Mouse (Mus musculus) forelimb bud, embryonic 11.5 days (tissue): ENCODE data around the gene Jmjd6.
"Not testable (repeated sequence)": the region's sequence is repeated elsewhere in the genome, so short reads cannot be mapped to it uniquely, and the experiment has no call there.

Experiments used
- DNase-seq: peaks from one replicate; pipeline ENCODE4 v3.0.0-alpha.2; 2012; ENCODE audit warnings: low read depth, low spot score

Jmjd6 gene

GRCm38 (mm10) chr11:116823885-116824284, 19.4 kb downstream of the Jmjd6 start:
- not testable (repeated sequence) for DNase-seq

- no peak for DNase-seq
These were observed 20.0 kb downstream of the Jmjd6 start for GRCm38 (mm10) chr11:116823255-116823654.

- DNase-seq, result no peak
These were observed 20.6 kb downstream of the Jmjd6 start for GRCm38 (mm10) chr11:116822626-116823025.

GRCm38 (mm10) chr11:116822215-116822614, 21.0 kb downstream of the Jmjd6 start:
- DNase-seq, result no peak

- DNase-seq, result no peak
These were observed 21.9 kb downstream of the Jmjd6 start for GRCm38 (mm10) chr11:116821057-116821940.

GRCm38 (mm10) chr11:116819932-116820593, 23.2 kb downstream of the Jmjd6 start:
- DNase-seq, result no peak

GRCm38 (mm10) chr11:116818722-116819121, 24.5 kb downstream of the Jmjd6 start:
- no peak for DNase-seq

GRCm38 (mm10) chr11:116817567-116817966, 25.7 kb downstream of the Jmjd6 start:
- no peak for DNase-seq

- no peak for DNase-seq
These were observed 26.5 kb downstream of the Jmjd6 start for GRCm38 (mm10) chr11:116816769-116817168.

GRCm38 (mm10) chr11:116814884-116815415, 28.3 kb downstream of the Jmjd6 start:
- DNase-seq, result no peak

GRCm38 (mm10) chr11:116814076-116814883, 29.0 kb downstream of the Jmjd6 start:
- DNase-seq, result peak; percentile 58

- DNase-seq, result no peak
These were observed 29.6 kb downstream of the Jmjd6 start for GRCm38 (mm10) chr11:116813610-116814009.

GRCm38 (mm10) chr11:116812793-116813529, 30.3 kb downstream of the Jmjd6 start:
- no peak for DNase-seq

- DNase-seq, result no peak
These were observed 32.0 kb downstream of the Jmjd6 start for GRCm38 (mm10) chr11:116810983-116811901.

- no peak for DNase-seq
These were observed 32.7 kb downstream of the Jmjd6 start for GRCm38 (mm10) chr11:116810528-116810927.

GRCm38 (mm10) chr11:116809520-116809919, 33.7 kb downstream of the Jmjd6 start:
- DNase-seq, result no peak

- no peak for DNase-seq
These were observed 34.3 kb downstream of the Jmjd6 start for GRCm38 (mm10) chr11:116808811-116809395.

- peak; percentile 86 for DNase-seq
These were observed 35.2 kb downstream of the Jmjd6 start for GRCm38 (mm10) chr11:116807938-116808606.

GRCm38 (mm10) chr11:116807526-116807925, 35.7 kb downstream of the Jmjd6 start:
- no peak for DNase-seq
